Mouse (Mus musculus): ENCODE data around the gene Klhl11. TPM values are rescaled to one million over a fixed set of nuclear protein-coding genes. Genes with fewer than 3 reads are reported as not detected.

Klhl11 gene
- polyA plus RNA-seq (2015; fragmentation: Nextera tagmentation; extraction: Ambion mirVana) = 10.8 and 12.6 TPM in 2 replicates

GRCm38 (mm10) chr11:100472197-100472934 is at the start of gene Klhl11:
Gene Klhl11, minus strand, starts transcription at chr11:100472741.
- WGBS = under 1% methylated on average over 76 of the region's 83 CpGs
- H3K4me1 ChIP-seq = peaks cover 18% of the 10 kb centered on the region
- peak within 1 kb of the TSS; percentile 92 for H3K4me2 ChIP-seq (replicated peaks)
- H3K36me3 ChIP-seq = peaks cover 17% of the 10 kb centered on the region
- H3K27me3 ChIP-seq = no peaks in the 10 kb centered on the region
- H3K27ac ChIP-seq = peak within 1 kb of the TSS; percentile 73; the same call in 1 of the 2 replicates
- H3K4me3 ChIP-seq = peak within 1 kb of the TSS; percentile 68
- H3K9me3 ChIP-seq = no peaks in the 10 kb centered on the region
- peak within 1 kb of the TSS; percentile 90 for H3K9ac ChIP-seq
- ATAC-seq (ENCODE audit: low FRiP score, low read depth) = peak; percentile 94

DNA sequence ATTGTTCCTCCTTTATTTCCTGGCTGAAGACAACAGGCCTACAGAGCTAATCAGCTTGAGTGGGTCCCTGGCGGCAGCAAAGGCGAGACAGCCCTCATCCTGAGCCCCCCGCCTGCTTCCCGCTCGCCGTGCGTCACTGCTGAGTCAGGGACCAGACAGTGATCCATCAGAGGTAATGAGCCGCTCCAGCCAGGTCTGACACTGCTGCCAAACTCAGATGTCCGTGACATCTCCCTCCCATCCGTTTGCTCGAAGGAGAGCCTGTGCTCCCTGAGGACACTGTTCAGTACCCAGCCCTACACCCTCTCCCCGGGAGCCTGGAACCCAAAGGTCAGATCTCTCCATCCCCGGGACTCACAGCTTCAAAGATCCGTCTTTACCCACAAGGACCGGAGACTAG is 48.3 kb upstream of the Klhl11 start:
- 75% methylated on average over 15 of the region's 15 CpGs for WGBS
- Histone ChIP-seq H3K4me1 (peaks cover 18% of the 10 kb centered on the region), H3K4me2 (replicated peaks) (no peak overlapping the region), H3K36me3 (peaks cover 85% of the 10 kb centered on the region), H3K4me3 (no peak overlapping the region), H3K9ac (no peak overlapping the region), H3K27ac (no peak overlapping the region), H3K9me3 (no peaks in the 10 kb centered on the region), H3K27me3 (no peaks in the 10 kb centered on the region)
- no peak for ATAC-seq (ENCODE audit: low FRiP score, low read depth)

DNA sequence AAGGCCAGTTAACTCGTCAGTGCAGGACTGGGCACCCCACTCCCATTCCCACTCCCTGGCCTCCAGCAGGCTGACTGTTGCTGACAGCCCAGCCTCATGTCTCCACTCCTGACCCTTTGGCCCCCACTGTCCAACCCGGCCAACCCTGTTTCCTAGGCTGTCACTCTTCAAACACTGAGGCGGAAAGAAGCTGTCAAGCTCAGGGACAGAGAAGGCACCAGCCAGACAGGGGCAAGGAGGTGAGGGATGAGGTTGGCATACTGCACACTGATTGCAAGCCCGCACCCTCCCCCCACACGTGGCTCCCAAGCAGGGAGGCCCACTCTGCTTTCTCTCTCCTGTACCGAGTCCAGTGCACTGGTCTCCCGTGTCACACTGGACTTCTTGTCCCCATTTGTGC is 46.6 kb upstream of the Klhl11 start:
- no peak overlapping the region for H3K27ac ChIP-seq
- H3K9ac ChIP-seq = no peak overlapping the region
- no peak for ATAC-seq (ENCODE audit: low FRiP score, low read depth)
- no peaks in the 10 kb centered on the region for H3K9me3 ChIP-seq
- WGBS = 92% methylated on average over 7 of the region's 7 CpGs
- no peaks in the 10 kb centered on the region for H3K27me3 ChIP-seq
- H3K4me1 ChIP-seq = peaks cover 1% of the 10 kb centered on the region; the same call in 1 of the 2 replicates
- H3K4me3 ChIP-seq = no peak overlapping the region
- peaks cover 96% of the 10 kb centered on the region for H3K36me3 ChIP-seq
- H3K4me2 ChIP-seq (replicated peaks) = no peak overlapping the region

DNA sequence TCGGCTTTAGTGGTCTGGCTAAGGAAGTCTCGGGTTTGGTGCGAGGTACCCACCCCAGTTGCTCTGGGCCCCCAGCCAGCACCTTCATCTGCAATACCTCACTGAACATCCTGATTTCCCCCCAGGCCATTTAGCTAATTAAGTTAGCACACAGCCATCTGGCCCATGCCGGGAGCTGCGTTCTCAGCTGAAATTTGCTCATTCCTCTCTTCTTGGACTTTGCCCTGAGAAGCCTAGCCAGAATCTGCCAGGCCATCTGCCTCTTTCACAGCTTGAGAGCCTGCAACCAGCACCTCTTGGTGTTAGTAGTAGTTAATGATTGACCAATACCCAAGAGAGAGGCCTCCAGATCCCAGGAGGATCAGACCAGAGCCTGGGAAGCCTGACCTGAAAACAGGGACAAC is 45.6 kb upstream of the Klhl11 start:
- Histone ChIP-seq H3K4me3 (no peak overlapping the region), H3K4me2 (replicated peaks) (no peak overlapping the region), H3K4me1 (no peaks in the 10 kb centered on the region), H3K27ac (no peak overlapping the region), H3K36me3 (peaks cover 96% of the 10 kb centered on the region), H3K9ac (no peak overlapping the region), H3K9me3 (no peaks in the 10 kb centered on the region), H3K27me3 (no peaks in the 10 kb centered on the region)
- no peak for ATAC-seq (ENCODE audit: low FRiP score, low read depth)
- WGBS = 54% methylated on average over 5 of the region's 5 CpGs

DNA sequence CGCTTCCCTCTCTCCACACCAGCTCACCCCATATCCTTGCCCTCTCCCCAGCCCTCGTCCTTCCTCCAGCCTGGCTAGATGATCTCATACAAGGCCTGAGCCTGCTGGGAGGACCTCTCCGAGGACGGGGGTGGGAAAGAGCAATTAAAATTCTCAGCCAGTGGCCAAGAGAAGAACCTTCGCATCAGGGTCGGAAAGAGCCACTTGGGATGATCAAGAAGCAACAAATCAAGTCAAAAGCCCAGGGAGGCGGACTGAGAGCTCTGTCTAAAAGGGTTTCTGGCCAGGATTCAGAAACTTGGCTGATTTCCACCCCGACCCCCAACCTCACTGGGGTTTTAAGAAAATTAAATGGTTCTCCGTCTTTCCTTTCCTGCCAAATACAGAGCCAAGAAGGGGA is 43.8 kb upstream of the Klhl11 start:
- no peak overlapping the region for H3K27ac ChIP-seq
- no peak overlapping the region for H3K4me3 ChIP-seq
- no peak for ATAC-seq (ENCODE audit: low FRiP score, low read depth)
- no peak overlapping the region for H3K4me2 ChIP-seq (replicated peaks)
- H3K36me3 ChIP-seq = peaks cover 94% of the 10 kb centered on the region
- no peaks in the 10 kb centered on the region for H3K9me3 ChIP-seq
- H3K4me1 ChIP-seq = no peaks in the 10 kb centered on the region
- no peak overlapping the region for H3K9ac ChIP-seq
- no peaks in the 10 kb centered on the region for H3K27me3 ChIP-seq
- WGBS = 72% methylated on average over 9 of the region's 9 CpGs

GRCm38 (mm10) chr11:100515789-100516188 is 43.2 kb upstream of the Klhl11 start:
- no peaks in the 10 kb centered on the region for H3K9me3 ChIP-seq
- peaks cover 94% of the 10 kb centered on the region for H3K36me3 ChIP-seq
- no peaks in the 10 kb centered on the region for H3K4me1 ChIP-seq
- 93% methylated on average over 9 of the region's 9 CpGs for WGBS
- H3K4me3 ChIP-seq = no peak overlapping the region
- H3K9ac ChIP-seq = no peak overlapping the region
- H3K27ac ChIP-seq = no peak overlapping the region
- no peaks in the 10 kb centered on the region for H3K27me3 ChIP-seq
- ATAC-seq (ENCODE audit: low FRiP score, low read depth) = no peak
- H3K4me2 ChIP-seq (replicated peaks) = no peak overlapping the region

DNA sequence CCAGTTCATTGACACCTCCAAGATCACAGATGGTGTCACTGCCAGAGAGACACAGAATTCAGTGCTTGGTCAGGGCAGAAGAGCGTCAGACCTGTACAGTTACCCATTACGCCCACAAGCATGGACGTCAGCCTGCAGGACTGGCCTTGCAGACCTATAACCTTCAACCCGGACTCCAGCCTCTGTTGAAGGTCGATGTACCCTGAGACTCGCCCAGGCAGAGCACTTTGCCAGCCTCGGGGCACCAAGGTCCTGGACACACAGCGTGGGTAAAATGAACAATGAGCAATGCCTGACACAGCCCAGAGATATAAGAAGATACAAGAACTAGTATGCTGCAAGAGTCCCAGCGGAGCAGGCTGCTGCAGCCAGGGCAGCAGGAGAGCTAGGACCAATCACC is 42.5 kb upstream of the Klhl11 start:
- H3K36me3 ChIP-seq = peaks cover 91% of the 10 kb centered on the region
- 94% methylated on average over 9 of the region's 9 CpGs for WGBS
- no peaks in the 10 kb centered on the region for H3K9me3 ChIP-seq
- H3K9ac ChIP-seq = no peak overlapping the region
- H3K4me1 ChIP-seq = no peaks in the 10 kb centered on the region
- H3K4me2 ChIP-seq (replicated peaks) = no peak overlapping the region
- H3K27ac ChIP-seq = no peak overlapping the region
- H3K4me3 ChIP-seq = no peak overlapping the region
- no peaks in the 10 kb centered on the region for H3K27me3 ChIP-seq
- no peak for ATAC-seq (ENCODE audit: low FRiP score, low read depth)

- Histone ChIP-seq H3K4me3 (no peak overlapping the region), H3K4me1 (no peaks in the 10 kb centered on the region), H3K27ac (no peak overlapping the region), H3K36me3 (peaks cover 91% of the 10 kb centered on the region), H3K9ac (no peak overlapping the region), H3K27me3 (no peaks in the 10 kb centered on the region), H3K9me3 (no peaks in the 10 kb centered on the region), H3K4me2 (replicated peaks) (no peak overlapping the region)
- 89% methylated on average over 10 of the region's 10 CpGs for WGBS
- no peak for ATAC-seq (ENCODE audit: low FRiP score, low read depth)
Measured at GRCm38 (mm10) chr11:100513716-100514115, 41.2 kb upstream of the Klhl11 start.

GRCm38 (mm10) chr11:100512384-100512783 is 39.8 kb upstream of the Klhl11 start:
- H3K9ac ChIP-seq = no peak overlapping the region
- 89% methylated on average over 1 of the region's 1 CpGs for WGBS
- no peak overlapping the region for H3K4me2 ChIP-seq (replicated peaks)
- no peak for ATAC-seq (ENCODE audit: low FRiP score, low read depth)
- H3K4me1 ChIP-seq = no peaks in the 10 kb centered on the region
- peaks cover 91% of the 10 kb centered on the region for H3K36me3 ChIP-seq
- no peaks in the 10 kb centered on the region for H3K9me3 ChIP-seq
- H3K27ac ChIP-seq = no peak overlapping the region
- no peaks in the 10 kb centered on the region for H3K27me3 ChIP-seq
- no peak overlapping the region for H3K4me3 ChIP-seq

DNA sequence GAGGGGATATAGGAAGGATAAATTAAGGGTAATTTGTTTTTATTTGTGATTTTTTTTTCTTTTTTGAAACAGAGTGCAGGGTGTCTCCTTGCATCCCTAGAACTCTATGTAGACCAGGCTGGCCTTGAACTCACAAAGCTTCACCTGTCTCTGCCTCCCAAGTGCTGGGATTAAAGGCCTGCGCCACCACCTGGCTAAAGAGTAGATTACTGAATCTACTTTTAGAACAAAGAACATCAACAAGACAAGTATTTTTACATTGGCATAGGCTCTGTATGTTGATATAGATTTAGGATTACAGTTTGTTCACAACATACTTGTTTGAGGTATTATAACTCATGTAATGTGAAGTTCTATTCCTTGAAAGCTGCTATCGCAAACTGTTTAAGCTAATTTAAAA is 38.0 kb upstream of the Klhl11 start:
- no peak for ATAC-seq (ENCODE audit: low FRiP score, low read depth)
- peaks cover 91% of the 10 kb centered on the region for H3K36me3 ChIP-seq
- H3K4me2 ChIP-seq (replicated peaks) = no peak overlapping the region
- no peaks in the 10 kb centered on the region for H3K9me3 ChIP-seq
- H3K27ac ChIP-seq = no peak overlapping the region
- no peaks in the 10 kb centered on the region for H3K27me3 ChIP-seq
- WGBS = 97% methylated on average over 2 of the region's 2 CpGs
- H3K4me1 ChIP-seq = no peaks in the 10 kb centered on the region
- no peak overlapping the region for H3K9ac ChIP-seq
- H3K4me3 ChIP-seq = no peak overlapping the region

DNA sequence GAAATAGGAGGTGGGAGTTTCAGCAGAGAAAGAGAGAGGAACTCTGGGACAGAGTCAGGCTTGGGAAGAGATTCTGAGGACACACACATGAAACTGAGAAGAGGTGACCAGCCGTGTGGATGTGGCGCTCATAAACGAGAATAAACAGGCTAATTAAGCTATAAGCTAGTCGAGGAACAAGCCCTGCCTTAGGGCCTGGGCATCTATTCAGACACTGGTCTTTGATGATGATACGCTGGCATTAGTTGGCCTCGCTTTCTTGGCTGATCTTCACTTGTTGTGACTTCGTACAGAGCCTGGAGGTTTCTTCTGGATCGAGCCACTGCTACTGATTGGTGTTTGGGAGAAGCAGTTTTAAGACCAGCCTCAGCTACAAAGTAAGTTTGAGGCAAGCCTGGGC is 33.5 kb upstream of the Klhl11 start:
- 93% methylated on average over 8 of the region's 8 CpGs for WGBS
- ATAC-seq (ENCODE audit: low FRiP score, low read depth) = no peak
- no peak overlapping the region for H3K9ac ChIP-seq

GRCm38 (mm10) chr11:100504990-100505660 is 32.6 kb upstream of the Klhl11 start:
- no peaks in the 10 kb centered on the region for H3K4me1 ChIP-seq
- H3K4me3 ChIP-seq = no peak overlapping the region
- ATAC-seq (ENCODE audit: low FRiP score, low read depth) = no peak
- H3K36me3 ChIP-seq = peaks cover 96% of the 10 kb centered on the region
- no peaks in the 10 kb centered on the region for H3K27me3 ChIP-seq
- no peak overlapping the region for H3K9ac ChIP-seq
- H3K4me2 ChIP-seq (replicated peaks) = no peak overlapping the region
- WGBS = 93% methylated on average over 12 of the region's 12 CpGs
- no peak overlapping the region for H3K27ac ChIP-seq
- H3K9me3 ChIP-seq = no peaks in the 10 kb centered on the region

More for the DNA sequence above, 33.5 kb upstream of the Klhl11 start:
- no peaks in the 10 kb centered on the region for H3K9me3 ChIP-seq
- no peak overlapping the region for H3K4me3 ChIP-seq
- no peak overlapping the region for H3K4me2 ChIP-seq (replicated peaks)
- no peaks in the 10 kb centered on the region for H3K27me3 ChIP-seq
- no peak overlapping the region for H3K27ac ChIP-seq
- H3K36me3 ChIP-seq = peaks cover 93% of the 10 kb centered on the region
- no peaks in the 10 kb centered on the region for H3K4me1 ChIP-seq

Measured in limb, embryonic 13.5 days (tissue).